Mouse (Mus musculus): ENCODE data around the gene Dlgap4. TPM values are rescaled to one million over a fixed set of nuclear protein-coding genes. Genes with fewer than 3 reads are reported as not detected.
A peak's percentile ranks its signal among the peaks of the same experiment; 100 is the strongest.

Dlgap4 gene
- polyA plus RNA-seq, 1 experiment = 47.1 TPM

DNA sequence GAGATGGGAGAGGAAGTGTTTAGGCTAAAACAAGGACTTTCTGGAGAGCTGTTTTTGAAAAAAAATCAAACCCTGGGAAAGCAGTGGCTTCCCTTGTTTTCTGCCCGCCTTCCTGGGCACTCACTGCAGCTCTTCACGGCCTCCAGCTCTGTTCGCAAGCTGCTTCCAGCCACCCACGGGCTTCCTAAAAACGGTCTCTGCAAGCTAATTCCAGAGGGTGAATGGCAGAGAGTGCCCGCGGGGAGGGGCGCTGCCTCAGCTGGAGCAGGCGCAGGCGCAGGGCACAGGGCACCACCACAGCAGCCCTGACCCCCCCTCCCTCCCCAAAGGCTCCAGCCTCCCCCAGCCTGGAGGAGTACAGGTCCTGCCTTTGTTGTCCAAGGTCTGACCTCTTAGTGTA lies 32.3 kb upstream of the Dlgap4 start:
- TF ChIP-seq POLR2A (IDR thresholded peaks at IDR 0.05; ENCODE audit: low read depth, low read length) (no peak), CTCF (IDR thresholded peaks at IDR 0.05; ENCODE audit: extremely low read depth, insufficient read length, insufficient replicate concordance, low read depth, low read length) (no peak)
- Histone ChIP-seq H3K27me3 (ENCODE audit: control insufficient read depth, insufficient read depth, low read length) (0 out of 2 replicates have a peak, but pooled peaks cover 3% of the 10 kb centered on the region), H3K4me1 (ENCODE audit: control insufficient read depth, insufficient read depth, insufficient read length, low read length) (no peaks in the 10 kb centered on the region), H3K27ac (ENCODE audit: insufficient read depth, low read depth, low read length) (no peak overlapping the region), H3K4me3 (ENCODE audit: low read depth, low read length) (no peak overlapping the region), H3K36me3 (ENCODE audit: control insufficient read depth, insufficient read depth, low read length) (no peaks in the 10 kb centered on the region)
- 65% methylated on average over 10 of the region's 10 CpGs for WGBS

DNA sequence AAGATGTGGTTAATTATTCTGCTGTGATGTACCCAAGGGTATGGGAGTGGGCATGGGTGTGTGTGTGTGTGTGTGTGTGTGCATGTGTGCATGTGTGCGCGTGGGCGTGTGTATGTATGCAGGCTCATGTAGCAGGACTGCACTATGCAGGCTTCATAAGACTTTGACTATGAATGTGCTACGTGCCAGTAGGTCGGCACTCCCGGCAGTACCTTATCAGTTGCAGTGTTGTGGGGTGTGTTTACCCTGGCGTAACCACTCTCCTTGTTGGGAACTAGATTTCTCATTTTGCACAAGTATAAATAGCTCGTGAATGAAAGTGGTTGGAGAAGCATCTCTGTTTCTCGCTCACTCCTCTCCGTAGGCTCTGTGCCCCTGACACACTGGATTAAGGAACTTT lies 30.6 kb upstream of the Dlgap4 start:
- no peak for TF ChIP-seq CTCF (IDR thresholded peaks at IDR 0.05; ENCODE audit: extremely low read depth, insufficient read length, insufficient replicate concordance, low read depth, low read length)
- TF ChIP-seq POLR2A (IDR thresholded peaks at IDR 0.05; ENCODE audit: low read depth, low read length) = no peak
- H3K4me1 ChIP-seq (ENCODE audit: control insufficient read depth, insufficient read depth, insufficient read length, low read length) = no peaks in the 10 kb centered on the region
- no peak overlapping the region for H3K27ac ChIP-seq (ENCODE audit: insufficient read depth, low read depth, low read length)
- H3K36me3 ChIP-seq (ENCODE audit: control insufficient read depth, insufficient read depth, low read length) = no peaks in the 10 kb centered on the region
- 57% methylated on average over 10 of the region's 10 CpGs for WGBS
- H3K4me3 ChIP-seq (ENCODE audit: low read depth, low read length) = no peak overlapping the region
- H3K27me3 ChIP-seq (ENCODE audit: control insufficient read depth, insufficient read depth, low read length) = 0 out of 2 replicates have a peak, but pooled peaks cover 3% of the 10 kb centered on the region

- 54% methylated on average over 11 of the region's 11 CpGs for WGBS
- no peaks in the 10 kb centered on the region for H3K36me3 ChIP-seq (ENCODE audit: control insufficient read depth, insufficient read depth, low read length)
- H3K27ac ChIP-seq (ENCODE audit: insufficient read depth, low read depth, low read length) = no peak overlapping the region
- no peaks in the 10 kb centered on the region for H3K4me1 ChIP-seq (ENCODE audit: control insufficient read depth, insufficient read depth, insufficient read length, low read length)
- H3K27me3 ChIP-seq (ENCODE audit: control insufficient read depth, insufficient read depth, low read length) = 0 out of 2 replicates have a peak, but pooled peaks cover 3% of the 10 kb centered on the region
- TF ChIP-seq POLR2A (IDR thresholded peaks at IDR 0.05; ENCODE audit: low read depth, low read length) (no peak), CTCF (IDR thresholded peaks at IDR 0.05; ENCODE audit: extremely low read depth, insufficient read length, insufficient replicate concordance, low read depth, low read length) (peak; percentile 43; the same call in 1 of the 2 replicates)
- H3K4me3 ChIP-seq (ENCODE audit: low read depth, low read length) = no peak overlapping the region
These were observed 29.2 kb upstream of the Dlgap4 start for GRCm38 (mm10) chr2:156584154-156584796.

DNA sequence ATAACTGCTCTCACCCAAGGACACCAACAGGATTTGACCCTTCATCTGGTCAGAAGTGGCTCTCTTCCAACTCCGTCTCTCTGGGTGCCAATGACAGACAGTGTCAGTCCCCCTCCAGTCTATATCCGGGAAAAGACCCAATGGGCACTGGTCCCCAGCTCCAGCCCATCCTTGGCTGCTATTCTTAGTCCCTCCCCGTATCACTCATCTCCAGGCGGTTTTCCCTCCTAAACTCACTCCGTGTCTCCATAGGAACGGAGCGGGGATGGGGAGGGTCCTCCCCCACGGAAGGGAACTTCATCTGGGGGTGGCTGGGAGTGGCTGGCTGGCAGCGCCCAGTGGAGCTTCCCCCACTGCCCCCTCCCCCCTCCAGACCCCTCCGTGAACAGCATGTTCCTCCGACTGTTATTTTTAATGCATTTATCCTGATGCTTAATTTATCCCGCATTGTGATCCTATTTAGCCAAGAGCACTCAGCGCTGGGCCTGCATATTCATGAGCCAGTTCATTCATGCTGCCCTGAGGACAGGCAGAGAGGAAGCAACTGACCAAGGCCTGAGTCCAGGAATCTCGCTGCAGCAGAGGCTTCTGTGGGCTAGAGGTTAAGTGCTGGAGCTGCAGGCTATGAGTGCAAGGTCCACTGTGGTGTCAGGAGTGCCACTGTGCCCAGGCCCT lies 28.6 kb upstream of the Dlgap4 start:
- H3K36me3 ChIP-seq (ENCODE audit: control insufficient read depth, insufficient read depth, low read length) = no peaks in the 10 kb centered on the region
- H3K4me1 ChIP-seq (ENCODE audit: control insufficient read depth, insufficient read depth, insufficient read length, low read length) = no peaks in the 10 kb centered on the region
- no peak overlapping the region for H3K27ac ChIP-seq (ENCODE audit: insufficient read depth, low read depth, low read length)
- TF ChIP-seq POLR2A (IDR thresholded peaks at IDR 0.05; ENCODE audit: low read depth, low read length) = no peak
- no peak for TF ChIP-seq CTCF (IDR thresholded peaks at IDR 0.05; ENCODE audit: extremely low read depth, insufficient read length, insufficient replicate concordance, low read depth, low read length)
- no peak overlapping the region for H3K4me3 ChIP-seq (ENCODE audit: low read depth, low read length)
- H3K27me3 ChIP-seq (ENCODE audit: control insufficient read depth, insufficient read depth, low read length) = 0 out of 2 replicates have a peak, but pooled peaks cover 3% of the 10 kb centered on the region
- WGBS = 56% methylated on average over 14 of the region's 14 CpGs

DNA sequence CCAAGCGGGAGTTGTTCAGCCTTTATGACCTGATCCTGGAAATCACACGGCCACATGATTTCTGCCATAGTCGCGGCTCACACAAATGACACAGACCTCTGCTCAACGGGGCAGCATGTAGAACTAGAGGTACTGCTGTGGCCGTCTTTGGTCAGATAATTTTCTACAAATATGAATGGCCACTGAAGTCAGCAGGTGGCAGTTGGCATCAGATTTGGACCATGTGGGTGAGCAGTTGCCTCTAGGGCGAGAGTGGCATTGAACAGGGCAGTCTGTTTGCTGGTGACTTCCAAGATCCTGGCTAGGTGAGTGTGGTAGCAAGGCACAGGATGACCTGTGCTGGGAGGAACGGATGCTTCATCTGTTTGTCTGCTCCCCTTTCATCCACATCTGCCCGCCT lies 24.0 kb upstream of the Dlgap4 start:
- no peak overlapping the region for H3K27ac ChIP-seq (ENCODE audit: insufficient read depth, low read depth, low read length)
- WGBS = 85% methylated on average over 9 of the region's 9 CpGs

GRCm38 (mm10) chr2:156594987-156595490 lies 18.5 kb upstream of the Dlgap4 start:
- Histone ChIP-seq H3K27ac (ENCODE audit: insufficient read depth, low read depth, low read length) (no peak overlapping the region), H3K36me3 (ENCODE audit: control insufficient read depth, insufficient read depth, low read length) (no peaks in the 10 kb centered on the region), H3K4me1 (ENCODE audit: control insufficient read depth, insufficient read depth, insufficient read length, low read length) (no peaks in the 10 kb centered on the region), H3K4me3 (ENCODE audit: low read depth, low read length) (no peak overlapping the region), H3K27me3 (ENCODE audit: control insufficient read depth, insufficient read depth, low read length) (no peaks in the 10 kb centered on the region)
- TF ChIP-seq CTCF (IDR thresholded peaks at IDR 0.05; ENCODE audit: extremely low read depth, insufficient read length, insufficient replicate concordance, low read depth, low read length) (no peak), POLR2A (IDR thresholded peaks at IDR 0.05; ENCODE audit: low read depth, low read length) (no peak)
- WGBS = 61% methylated on average over 15 of the region's 15 CpGs

More for the DNA sequence above, 24.0 kb upstream of the Dlgap4 start:
- no peaks in the 10 kb centered on the region for H3K36me3 ChIP-seq (ENCODE audit: control insufficient read depth, insufficient read depth, low read length)
- TF ChIP-seq CTCF (IDR thresholded peaks at IDR 0.05; ENCODE audit: extremely low read depth, insufficient read length, insufficient replicate concordance, low read depth, low read length) (no peak), POLR2A (IDR thresholded peaks at IDR 0.05; ENCODE audit: low read depth, low read length) (no peak)
- H3K27me3 ChIP-seq (ENCODE audit: control insufficient read depth, insufficient read depth, low read length) = no peaks in the 10 kb centered on the region
- H3K4me1 ChIP-seq (ENCODE audit: control insufficient read depth, insufficient read depth, insufficient read length, low read length) = no peaks in the 10 kb centered on the region
- H3K4me3 ChIP-seq (ENCODE audit: low read depth, low read length) = no peak overlapping the region

GRCm38 (mm10) chr2:156602581-156602980 lies 10.9 kb upstream of the Dlgap4 start:
- H3K27me3 ChIP-seq (ENCODE audit: control insufficient read depth, insufficient read depth, low read length) = no peaks in the 10 kb centered on the region
- H3K4me3 ChIP-seq (ENCODE audit: low read depth, low read length) = no peak overlapping the region
- WGBS = 67% methylated on average over 7 of the region's 7 CpGs
- TF ChIP-seq POLR2A (IDR thresholded peaks at IDR 0.05; ENCODE audit: low read depth, low read length) = no peak
- TF ChIP-seq CTCF (IDR thresholded peaks at IDR 0.05; ENCODE audit: extremely low read depth, insufficient read length, insufficient replicate concordance, low read depth, low read length) = no peak
- no peaks in the 10 kb centered on the region for H3K36me3 ChIP-seq (ENCODE audit: control insufficient read depth, insufficient read depth, low read length)
- H3K27ac ChIP-seq (ENCODE audit: insufficient read depth, low read depth, low read length) = no peak overlapping the region
- no peaks in the 10 kb centered on the region for H3K4me1 ChIP-seq (ENCODE audit: control insufficient read depth, insufficient read depth, insufficient read length, low read length)

Measured in small intestine, adult 2 months (tissue).